Mouse (Mus musculus): ENCODE results near the gene Rimklb. TPM values are rescaled to one million over a fixed set of nuclear protein-coding genes. Genes with fewer than 3 reads are reported as not detected.
A peak's percentile ranks its signal among the peaks of the same experiment; 100 is the strongest.
"Not testable (repeated sequence)": the region's sequence is repeated elsewhere in the genome, so short reads cannot be mapped to it uniquely, and the experiment has no call there.

Gene Rimklb
- polyA plus RNA-seq (2015; fragmentation: Nextera tagmentation; extraction: Ambion mirVana): 120 and 121 TPM in 2 replicates

DNA sequence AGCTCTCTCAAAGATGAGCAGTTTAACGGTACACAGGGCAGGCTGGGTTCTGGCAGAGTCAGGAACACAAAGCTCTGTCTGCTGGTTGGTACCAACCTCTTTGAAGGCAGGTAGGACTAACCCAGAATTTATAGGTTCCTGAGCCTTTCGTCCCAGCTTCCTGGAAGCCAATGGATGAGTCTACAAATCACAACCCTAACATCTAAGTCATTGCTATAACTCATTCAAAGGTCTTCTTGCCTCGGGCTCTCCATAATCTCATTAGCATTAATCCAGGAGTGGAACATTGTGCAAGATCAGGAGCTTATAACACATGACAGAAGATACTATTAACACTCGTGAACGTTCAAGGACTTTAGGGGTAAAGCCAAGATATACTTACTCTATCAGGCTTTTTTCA, at the start of gene Rimklb:
Rimklb (minus strand) TSS at position 101 of the 400 bp plus-strand sequence.
- Histone ChIP-seq H3K4me1 (peaks cover 28% of the 10 kb centered on the region), H3K27me3 (replicated peaks) (no peaks in the 10 kb centered on the region), H3K36me3 (replicated peaks) (no peaks in the 10 kb centered on the region), H3K9ac (no peak within 1 kb of the TSS), H3K27ac (no peak within 1 kb of the TSS), H3K4me2 (no peak within 1 kb of the TSS), H3K9me3 (no peaks in the 10 kb centered on the region), H3K4me3 (no peak within 1 kb of the TSS)
- ATAC-seq (replicated peaks): no peak
- WGBS: 61% methylated on average over 5 of the region's 5 CpGs

DNA sequence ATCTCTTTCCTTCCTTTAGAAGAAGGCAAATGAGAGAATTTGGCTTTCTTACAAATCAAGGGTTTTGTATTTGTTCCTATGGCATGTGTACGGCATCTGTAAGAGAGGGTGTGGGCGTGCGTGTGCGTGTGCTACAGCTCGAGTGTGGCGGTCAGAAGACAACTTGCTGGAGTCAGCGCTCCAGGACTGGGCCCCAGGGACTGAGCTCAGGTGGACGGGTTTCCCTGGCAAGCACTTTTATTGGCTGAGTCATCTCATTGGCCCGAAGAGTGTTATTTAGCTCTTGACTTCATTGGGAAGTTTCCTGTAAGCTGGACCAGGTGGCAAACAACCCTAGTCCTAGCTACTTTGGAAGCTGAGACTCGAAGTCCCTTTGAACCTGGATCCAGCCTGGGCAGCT, 47.4 kb upstream of the Rimklb start:
- ATAC-seq (replicated peaks): no peak
- Histone ChIP-seq H3K36me3 (replicated peaks) (no peaks in the 10 kb centered on the region), H3K4me3 (no peak overlapping the region), H3K4me2 (no peak overlapping the region), H3K27ac (no peak overlapping the region), H3K9me3 (no peaks in the 10 kb centered on the region), H3K4me1 (no peaks in the 10 kb centered on the region), H3K27me3 (replicated peaks) (no peaks in the 10 kb centered on the region), H3K9ac (no peak overlapping the region)
- 87% methylated on average over 10 of the region's 10 CpGs for WGBS

- H3K9ac ChIP-seq: no peak overlapping the region
- no peak overlapping the region for H3K27ac ChIP-seq
- WGBS: 79% methylated on average over 9 of the region's 9 CpGs
- H3K27me3 ChIP-seq (replicated peaks): no peaks in the 10 kb centered on the region
- H3K36me3 ChIP-seq (replicated peaks): no peaks in the 10 kb centered on the region
- H3K4me1 ChIP-seq: no peaks in the 10 kb centered on the region
- no peak overlapping the region for H3K4me3 ChIP-seq
- ATAC-seq (replicated peaks): no peak
- H3K4me2 ChIP-seq: no peak overlapping the region
- no peaks in the 10 kb centered on the region for H3K9me3 ChIP-seq
These were observed 46.8 kb upstream of the Rimklb start for GRCm38 (mm10) chr6:122545289-122545882.

- no peaks in the 10 kb centered on the region for H3K36me3 ChIP-seq (replicated peaks)
- WGBS: 88% methylated on average over 1 of the region's 1 CpGs
- no peak overlapping the region for H3K27ac ChIP-seq
- H3K9me3 ChIP-seq: no peaks in the 10 kb centered on the region
- H3K27me3 ChIP-seq (replicated peaks): no peaks in the 10 kb centered on the region
- H3K4me3 ChIP-seq: no peak overlapping the region
- H3K4me1 ChIP-seq: no peaks in the 10 kb centered on the region
- ATAC-seq (replicated peaks): no peak
- H3K9ac ChIP-seq: no peak overlapping the region
- H3K4me2 ChIP-seq: no peak overlapping the region
These were observed 46.1 kb upstream of the Rimklb start for GRCm38 (mm10) chr6:122544672-122545071.

DNA sequence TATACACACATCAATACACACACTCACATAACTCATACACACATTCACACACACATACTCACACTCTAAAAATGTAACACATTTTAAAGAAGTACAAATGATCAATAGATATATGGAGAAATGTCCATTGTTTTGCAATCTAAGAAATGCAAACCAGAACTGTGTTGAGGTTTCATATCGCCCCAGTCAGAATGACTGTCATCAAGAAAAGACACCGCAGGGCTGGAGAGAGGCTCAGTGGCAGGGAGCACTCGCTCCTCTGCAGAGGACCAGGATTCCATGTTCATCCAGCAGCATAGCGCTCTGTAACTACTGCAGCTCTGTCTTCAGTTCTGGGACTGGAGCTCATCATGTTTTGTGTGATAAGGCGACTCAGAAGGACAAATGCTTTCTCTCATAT, 45.0 kb upstream of the Rimklb start:
- WGBS: 80% methylated on average over 5 of the region's 5 CpGs
- Histone ChIP-seq H3K9ac (no peak overlapping the region), H3K4me3 (no peak overlapping the region), H3K27me3 (replicated peaks) (no peaks in the 10 kb centered on the region), H3K4me2 (no peak overlapping the region), H3K36me3 (replicated peaks) (no peaks in the 10 kb centered on the region), H3K27ac (no peak overlapping the region), H3K4me1 (no peaks in the 10 kb centered on the region), H3K9me3 (no peaks in the 10 kb centered on the region)
- no peak for ATAC-seq (replicated peaks)

DNA sequence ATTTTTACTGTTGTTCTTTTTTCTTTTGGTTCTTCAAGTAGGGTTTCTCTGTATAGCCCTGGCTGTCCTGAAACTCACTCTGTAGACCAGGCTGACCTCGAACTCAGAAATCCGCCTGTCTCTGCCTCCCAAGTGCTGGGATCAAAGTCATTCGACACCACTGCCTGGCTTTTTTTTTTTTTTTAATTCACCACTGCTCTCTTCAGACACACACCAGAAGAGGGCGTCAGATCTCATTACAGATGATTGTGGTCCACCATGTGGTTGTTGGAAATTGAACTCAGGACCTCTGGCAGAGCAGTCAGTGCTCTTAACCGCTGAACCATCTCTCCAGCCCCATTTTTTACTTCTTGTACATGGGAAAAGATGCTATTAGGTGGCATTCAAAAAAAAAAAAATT, 43.9 kb upstream of the Rimklb start:
- not testable (repeated sequence) for ATAC-seq (replicated peaks); H3K4me1 ChIP-seq; H3K27ac ChIP-seq; H3K4me2 ChIP-seq; H3K36me3 ChIP-seq (replicated peaks); H3K4me3 ChIP-seq; H3K9ac ChIP-seq; H3K27me3 ChIP-seq (replicated peaks); H3K9me3 ChIP-seq
- 79% methylated on average over 5 of the region's 5 CpGs for WGBS

- Histone ChIP-seq H3K4me2 (no peak overlapping the region), H3K9me3 (no peaks in the 10 kb centered on the region), H3K27ac (no peak overlapping the region), H3K4me1 (no peaks in the 10 kb centered on the region), H3K4me3 (no peak overlapping the region), H3K9ac (no peak overlapping the region), H3K36me3 (replicated peaks) (no peaks in the 10 kb centered on the region), H3K27me3 (replicated peaks) (no peaks in the 10 kb centered on the region)
- 63% methylated on average over 9 of the region's 9 CpGs for WGBS
- no peak for ATAC-seq (replicated peaks)
These were observed 41.0 kb upstream of the Rimklb start for GRCm38 (mm10) chr6:122539564-122539963.

DNA sequence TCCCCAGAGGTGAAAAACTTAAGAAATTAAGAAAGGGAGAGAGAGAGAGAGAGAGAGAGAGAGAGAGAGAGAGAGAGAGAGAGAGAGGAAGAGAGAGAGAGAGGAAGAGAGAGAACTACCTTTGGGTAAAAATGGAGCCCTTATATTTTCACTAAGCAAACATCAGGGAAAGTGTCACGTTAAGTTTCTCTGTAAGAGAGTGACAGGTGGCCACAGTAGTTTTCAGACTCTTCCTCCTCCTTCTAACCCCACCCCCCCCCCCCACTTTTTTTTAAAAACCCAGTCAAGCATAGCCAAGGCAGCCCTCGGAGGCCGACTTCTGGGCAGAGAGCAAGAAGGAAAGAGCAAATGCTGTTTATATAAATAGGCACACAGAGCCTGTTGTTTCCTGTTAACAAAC, 35.5 kb upstream of the Rimklb start:
- WGBS: 25% methylated on average over 3 of the region's 3 CpGs
- ATAC-seq (replicated peaks): no peak
- Histone ChIP-seq H3K4me2 (no peak overlapping the region), H3K9me3 (no peaks in the 10 kb centered on the region), H3K27me3 (replicated peaks) (no peaks in the 10 kb centered on the region), H3K9ac (no peak overlapping the region), H3K27ac (no peak overlapping the region), H3K36me3 (replicated peaks) (no peaks in the 10 kb centered on the region), H3K4me3 (no peak overlapping the region), H3K4me1 (no peaks in the 10 kb centered on the region)

DNA sequence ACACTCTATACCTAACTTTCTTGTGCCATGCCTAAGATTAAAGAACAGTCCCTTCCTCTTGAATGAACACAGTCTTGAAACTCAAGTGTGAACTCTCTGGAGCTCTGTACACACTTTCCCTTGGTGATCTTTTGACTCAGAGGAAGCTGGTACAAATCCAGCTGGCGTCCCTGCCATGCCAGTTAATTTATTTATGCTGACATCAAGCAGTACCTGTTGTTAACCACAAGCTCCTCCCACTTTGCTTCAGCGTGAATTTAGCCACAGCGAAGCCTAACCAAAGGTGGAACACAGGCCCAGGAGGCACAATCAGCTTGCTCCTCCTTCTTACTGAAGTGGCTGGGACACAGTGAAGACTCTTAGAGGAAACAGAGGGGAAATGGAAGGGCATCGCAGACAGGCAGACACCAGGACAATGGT, 34.3 kb upstream of the Rimklb start:
- Histone ChIP-seq H3K4me3 (no peak overlapping the region), H3K27ac (no peak overlapping the region), H3K9me3 (no peaks in the 10 kb centered on the region), H3K4me1 (no peaks in the 10 kb centered on the region), H3K36me3 (replicated peaks) (no peaks in the 10 kb centered on the region), H3K9ac (no peak overlapping the region), H3K4me2 (peak overlapping the region; percentile 30), H3K27me3 (replicated peaks) (no peaks in the 10 kb centered on the region)
- no peak for ATAC-seq (replicated peaks)
- WGBS: 13% methylated on average over 4 of the region's 4 CpGs

- Histone ChIP-seq H3K27ac (no peak overlapping the region), H3K4me2 (no peak overlapping the region), H3K9ac (no peak overlapping the region), H3K4me3 (no peak overlapping the region), H3K4me1 (no peaks in the 10 kb centered on the region), H3K36me3 (replicated peaks) (no peaks in the 10 kb centered on the region), H3K27me3 (replicated peaks) (no peaks in the 10 kb centered on the region), H3K9me3 (no peaks in the 10 kb centered on the region)
- 75% methylated on average over 8 of the region's 8 CpGs for WGBS
- ATAC-seq (replicated peaks): no peak
These were observed 33.1 kb upstream of the Rimklb start for GRCm38 (mm10) chr6:122531466-122532174.

DNA sequence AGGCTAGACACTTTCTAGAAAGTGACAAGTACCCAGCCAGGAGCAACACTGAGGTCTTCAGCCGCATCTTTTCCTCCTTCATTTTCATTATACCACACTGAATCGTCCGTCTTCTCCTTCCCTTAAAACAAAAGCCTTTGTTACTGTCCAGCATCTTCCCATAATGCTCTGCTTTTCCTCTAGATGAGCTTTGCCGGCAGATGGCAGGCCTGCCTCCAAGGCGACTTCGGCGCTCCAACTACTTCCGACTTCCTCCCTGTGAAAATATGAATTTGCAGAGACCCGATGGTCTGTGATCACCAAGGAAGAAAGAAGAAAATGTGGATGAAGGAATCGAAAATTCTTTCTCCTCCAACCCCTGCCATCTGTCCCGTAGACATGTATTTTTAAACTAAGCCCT, 29.6 kb upstream of the Rimklb start:
- no peak overlapping the region for H3K27ac ChIP-seq
- no peaks in the 10 kb centered on the region for H3K36me3 ChIP-seq (replicated peaks)
- H3K9ac ChIP-seq: no peak overlapping the region
- H3K27me3 ChIP-seq (replicated peaks): no peaks in the 10 kb centered on the region
- no peak for ATAC-seq (replicated peaks)
- H3K9me3 ChIP-seq: no peaks in the 10 kb centered on the region
- WGBS: 79% methylated on average over 11 of the region's 11 CpGs
- H3K4me1 ChIP-seq: no peaks in the 10 kb centered on the region
- no peak overlapping the region for H3K4me3 ChIP-seq
- no peak overlapping the region for H3K4me2 ChIP-seq

DNA sequence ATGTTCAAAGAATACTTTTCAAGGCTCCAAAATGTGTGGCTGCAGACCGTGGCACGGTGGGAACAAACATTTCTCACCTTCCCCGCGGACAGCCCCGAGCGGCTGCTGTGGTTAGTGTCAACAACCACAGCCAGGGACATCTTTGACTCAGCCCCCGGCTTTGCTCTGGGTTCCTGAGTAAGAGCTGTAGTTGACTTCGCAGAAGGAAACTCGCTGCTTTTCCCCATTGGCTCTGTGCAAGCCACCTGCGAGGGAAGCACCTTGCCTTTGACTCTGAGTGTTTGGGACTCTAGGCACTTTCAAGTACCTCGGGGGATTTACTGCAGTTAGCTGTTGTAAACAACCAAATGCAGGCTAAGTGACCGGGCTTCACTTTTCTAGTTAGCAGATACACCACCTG, 29.0 kb upstream of the Rimklb start:
- no peak overlapping the region for H3K27ac ChIP-seq
- H3K4me1 ChIP-seq: no peaks in the 10 kb centered on the region
- H3K9me3 ChIP-seq: no peaks in the 10 kb centered on the region
- no peak overlapping the region for H3K4me2 ChIP-seq
- no peak overlapping the region for H3K4me3 ChIP-seq
- ATAC-seq (replicated peaks): no peak
- H3K36me3 ChIP-seq (replicated peaks): no peaks in the 10 kb centered on the region
- no peaks in the 10 kb centered on the region for H3K27me3 ChIP-seq (replicated peaks)
- H3K9ac ChIP-seq: no peak overlapping the region
- 66% methylated on average over 12 of the region's 12 CpGs for WGBS

GRCm38 (mm10) chr6:122523289-122523688, 24.7 kb upstream of the Rimklb start:
- 83% methylated on average over 8 of the region's 8 CpGs for WGBS
- no peak for ATAC-seq (replicated peaks)
- Histone ChIP-seq H3K36me3 (replicated peaks) (no peaks in the 10 kb centered on the region), H3K4me2 (no peak overlapping the region), H3K9ac (no peak overlapping the region), H3K4me1 (no peaks in the 10 kb centered on the region), H3K27ac (no peak overlapping the region), H3K4me3 (no peak overlapping the region), H3K9me3 (no peaks in the 10 kb centered on the region), H3K27me3 (replicated peaks) (no peaks in the 10 kb centered on the region)

Measured in midbrain, embryonic 15.5 days (tissue).